ENCODE assay signal across 8 mouse cellular contexts in the genomic region with DNA sequence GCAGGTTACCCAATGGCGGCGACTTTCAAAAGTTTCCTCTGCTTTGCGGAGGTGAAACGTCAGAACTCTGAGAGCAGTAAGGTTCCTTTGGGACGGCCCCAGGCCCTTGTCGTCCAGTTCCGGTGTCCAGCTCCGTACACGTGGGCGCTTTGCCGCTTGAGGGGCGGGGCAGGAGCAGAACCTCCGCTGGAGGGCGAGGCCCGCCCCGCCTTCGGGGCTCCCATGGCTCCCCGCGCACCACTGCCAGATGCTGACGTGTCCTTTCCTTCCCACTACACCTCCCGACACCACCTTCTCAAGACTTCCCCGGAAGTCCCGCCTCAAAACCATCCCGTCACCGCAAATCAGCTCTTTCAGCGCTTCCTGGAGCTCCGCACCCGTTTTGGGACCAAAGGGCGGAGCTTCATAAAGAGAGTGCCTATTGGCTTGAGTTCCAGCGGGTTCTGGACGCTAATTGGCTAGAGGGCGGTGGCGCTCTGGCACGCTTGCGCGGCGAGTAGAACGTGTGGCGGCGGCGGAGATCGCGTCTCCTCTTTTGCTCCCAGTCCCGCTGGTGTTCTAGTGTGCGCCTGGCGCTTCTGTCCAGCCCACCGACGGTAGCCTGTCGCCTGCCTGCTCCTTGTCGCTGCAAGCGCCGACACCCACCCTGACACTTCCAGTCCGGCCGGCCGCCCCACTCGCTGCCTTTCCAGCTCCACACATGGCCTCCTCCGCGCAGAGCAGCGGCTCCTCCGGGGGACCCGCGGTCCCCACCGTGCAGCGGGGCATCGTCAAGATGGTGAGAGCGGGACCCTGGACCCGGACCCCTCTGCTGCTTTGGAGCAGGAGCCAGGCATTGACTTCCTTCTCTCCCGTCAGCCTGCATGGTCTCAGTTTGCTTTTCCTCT. TPM values are rescaled to one million over a fixed set of nuclear protein-coding genes. Genes with fewer than 3 reads are reported as not detected.
DNase-seq lines count a peak whose midpoint lies in the region; ATAC-seq and TF ChIP-seq lines count a peak whose summit lies in the region.

No protein-coding gene starts in this region.

- no peaks in the 10 kb centered on the region for H3K36me3 ChIP-seq in hindbrain, postnatal 0 days (ENCODE audit: insufficient read depth, low read length)

- ATAC-seq in common myeloid progenitor, adult 5-6 weeks (replicated peaks; ENCODE audit: low read depth, poor library complexity, severe bottlenecking), result peak; percentile 94
- peak; percentile 99 for ATAC-seq in hindbrain, postnatal 0 days
- ATAC-seq in megakaryocyte, adult 5-6 weeks (ENCODE audit: poor library complexity, severe bottlenecking), result peak; percentile 90

- peaks cover 8% of the 10 kb centered on the region; the same call in 1 of the 2 replicates for H3K4me1 ChIP-seq in hindbrain, postnatal 0 days (ENCODE audit: insufficient read depth, low read length)

- WGBS in hindbrain, postnatal 0 days, result under 1% methylated on average over 67 of the region's 68 CpGs

- intact Hi-C loops in gastrocnemius, adult 2 months (cut with DNase I), result loop anchor here (1.0 to 5.0 kb wide), 2 partner anchors 57 to 218 kb away; a partner anchor contains a TSS
- intact Hi-C loops in left cerebral cortex, adult 2 months (cut with DNase I), result loop anchor here (1.0 to 5.0 kb wide), 2 partner anchors 56 to 218 kb away; no protein-coding TSS in a partner anchor

- peak overlapping the region; percentile 92 for H3K4me2 ChIP-seq in hindbrain, postnatal 0 days (ENCODE audit: low read depth, low read length)

- DNase-seq in ZHBTc4 (ENCODE audit: low read depth, low spot score), result peak; percentile 100
- DNase-seq in gastrocnemius, adult 2 months, result peak; percentile 100
- DNase-seq in hindbrain, postnatal 0 days (ENCODE audit: low spot score), result peak; percentile 100
- peak; percentile 95 to 98 for DNase-seq in left cerebral cortex, adult 2 months (ENCODE audit: extremely low spot score in 1 of 2, low spot score in 2 of 2)
- peak; percentile 99 for DNase-seq in right cerebral cortex, adult 2 months (ENCODE audit: low spot score in 2 of 2)
- DNase-seq in urinary bladder, postnatal 14 days (ENCODE audit: low spot score), result peak; percentile 100

- H3K9ac ChIP-seq in hindbrain, postnatal 0 days (replicated peaks; ENCODE audit: low read length), result peak overlapping the region; percentile 69

- H3K9me3 ChIP-seq in hindbrain, postnatal 0 days (ENCODE audit: low read length), result no peaks in the 10 kb centered on the region

- H3K27ac ChIP-seq in gastrocnemius, adult 2 months, result peak overlapping the region; percentile 97
- H3K27ac ChIP-seq in hindbrain, postnatal 0 days, result peak overlapping the region; percentile 76
- peak overlapping the region; percentile 86 for H3K27ac ChIP-seq in left cerebral cortex, adult 2 months

- no peaks in the 10 kb centered on the region for H3K27me3 ChIP-seq in hindbrain, postnatal 0 days (ENCODE audit: insufficient read depth, low read length)

- TF ChIP-seq CTCF in gastrocnemius, adult 2 months (IDR thresholded peaks at IDR 0.05), result no peak
- peak; percentile 17; the same call in 1 of the 2 replicates for TF ChIP-seq CTCF in hindbrain, postnatal 0 days (IDR thresholded peaks at IDR 0.05; ENCODE audit: low read depth)
- TF ChIP-seq CTCF in left cerebral cortex, adult 2 months (IDR thresholded peaks at IDR 0.05), result no peak

- H3K4me3 ChIP-seq in gastrocnemius, adult 2 months, result peak overlapping the region; percentile 86
- H3K4me3 ChIP-seq in hindbrain, postnatal 0 days (ENCODE audit: low read length), result peak overlapping the region; percentile 92
- H3K4me3 ChIP-seq in left cerebral cortex, adult 2 months, result peak overlapping the region; percentile 98

RNA-seq across cellular contexts. Expression of a gene that starts 5.2 kb away (rescaled TPM):
- 149 and 176 TPM in 2 replicates for total RNA-seq in common myeloid progenitor, adult 5-6 weeks (2017)
- 10 to 100 TPM; 40.4 to 41.0 TPM for total RNA-seq in gastrocnemius, adult 2 months (2021)
- total RNA-seq in hindbrain, postnatal 0 days (2014; rRNA removed), result 76.1 and 85.5 TPM in 2 replicates
- 63.0 and 67.6 TPM in 2 replicates for polyA plus RNA-seq in hindbrain, postnatal 0 days (2015; fragmentation: Nextera tagmentation; extraction: Ambion mirVana)
- total RNA-seq in left cerebral cortex, adult 2 months (2021), result 10 to 100 TPM; 76.7 to 77.9 TPM
- total RNA-seq in megakaryocyte, adult 5-6 weeks (2015), result 40.2 and 46.7 TPM in 2 replicates
- 76.9 and 86.3 TPM in 2 replicates for total RNA-seq in megakaryocyte, adult 5-6 weeks (2017)

RNA-seq across cellular contexts. Expression of a gene that starts 31.0 kb away (rescaled TPM):
- total RNA-seq in common myeloid progenitor, adult 5-6 weeks (2017), result not detected in 2 replicates
- total RNA-seq in gastrocnemius, adult 2 months (2021), result not detected
- total RNA-seq in hindbrain, postnatal 0 days (2014; rRNA removed), result not detected in 2 replicates
- polyA plus RNA-seq in hindbrain, postnatal 0 days (2015; fragmentation: Nextera tagmentation; extraction: Ambion mirVana), result 0.20 and 0.23 TPM in 2 replicates
- not detected for total RNA-seq in left cerebral cortex, adult 2 months (2021)
- total RNA-seq in megakaryocyte, adult 5-6 weeks (2015), result not detected in 2 replicates
- total RNA-seq in megakaryocyte, adult 5-6 weeks (2017), result not detected in 2 replicates

RNA-seq across cellular contexts. Expression of a gene that starts 51.9 kb away (rescaled TPM):
- 12.3 and 18.8 TPM in 2 replicates for total RNA-seq in common myeloid progenitor, adult 5-6 weeks (2017)
- total RNA-seq in gastrocnemius, adult 2 months (2021), result 1 to 10 TPM; 5.8 to 7.9 TPM
- 15.7 and 20.2 TPM in 2 replicates for total RNA-seq in hindbrain, postnatal 0 days (2014; rRNA removed)
- 7.7 and 8.7 TPM in 2 replicates for polyA plus RNA-seq in hindbrain, postnatal 0 days (2015; fragmentation: Nextera tagmentation; extraction: Ambion mirVana)
- 10 to 100 TPM; 20.9 to 25.7 TPM for total RNA-seq in left cerebral cortex, adult 2 months (2021)
- 4.2 and 4.8 TPM in 2 replicates for total RNA-seq in megakaryocyte, adult 5-6 weeks (2015)
- 14.2 and 19.7 TPM in 2 replicates for total RNA-seq in megakaryocyte, adult 5-6 weeks (2017)

RNA-seq across cellular contexts. Expression of a gene that starts 52.5 kb away (rescaled TPM):
- total RNA-seq in common myeloid progenitor, adult 5-6 weeks (2017), result not detected in 2 replicates
- not detected for total RNA-seq in gastrocnemius, adult 2 months (2021)
- total RNA-seq in hindbrain, postnatal 0 days (2014; rRNA removed), result not detected in 2 replicates
- polyA plus RNA-seq in hindbrain, postnatal 0 days (2015; fragmentation: Nextera tagmentation; extraction: Ambion mirVana), result not detected in 2 replicates
- total RNA-seq in left cerebral cortex, adult 2 months (2021), result not detected
- not detected in 2 replicates for total RNA-seq in megakaryocyte, adult 5-6 weeks (2015)
- total RNA-seq in megakaryocyte, adult 5-6 weeks (2017), result not detected in 2 replicates

RNA-seq across cellular contexts. Expression of a gene that starts 56.7 kb away (rescaled TPM):
- 31.9 and 39.4 TPM in 2 replicates for total RNA-seq in common myeloid progenitor, adult 5-6 weeks (2017)
- total RNA-seq in gastrocnemius, adult 2 months (2021), result 10 to 100 TPM; 75.7 to 82.4 TPM
- 397 and 402 TPM in 2 replicates for total RNA-seq in hindbrain, postnatal 0 days (2014; rRNA removed)
- polyA plus RNA-seq in hindbrain, postnatal 0 days (2015; fragmentation: Nextera tagmentation; extraction: Ambion mirVana), result 458 and 482 TPM in 2 replicates
- total RNA-seq in left cerebral cortex, adult 2 months (2021), result 100 to 1,000 TPM; 263 TPM
- total RNA-seq in megakaryocyte, adult 5-6 weeks (2015), result 68.1 and 109 TPM in 2 replicates
- 48.1 and 70.7 TPM in 2 replicates for total RNA-seq in megakaryocyte, adult 5-6 weeks (2017)

Comparison
In these comparisons a context has a peak if more than half of its experiments do, and no peak if none do; other contexts are left out.
1. Peak in every context shown above with its lines: DNase-seq, ATAC-seq, H3K4me3 ChIP-seq and H3K27ac ChIP-seq.